Mouse (Mus musculus) left cerebral cortex, postnatal 10 days (tissue): ENCODE data around the gene Med15. TPM values are rescaled to one million over a fixed set of nuclear protein-coding genes. Genes with fewer than 3 reads are reported as not detected.

Experiments used
- DNase-seq, 2 experiments: peaks; one replicate each; pipeline ENCODE4 v3.0.0; 2021 to 2022; ENCODE audit warnings: low spot score in 2 of 2, mixed read lengths in 1 of 2; ENCODE audit errors: extremely low spot score in 1 of 2
- intact Hi-C: fragments of 180-260 bp; cut with DNase I; formaldehyde crosslinking; loops from one replicate; pipeline ENCODE4 v1.15.1; 2025
- total RNA-seq, 2 experiments: library from RNA; stranded (reverse); gene quantifications; 2 replicates each; pipeline ENCODE4 v1.2.3; 2021

Med15 gene
- total RNA-seq, 2 experiments from 2014 or later: 65.0 to 70.2 TPM

GRCm38 (mm10) chr16:17656212-17656871 lies 76.3 kb downstream of the Med15 start:
- intact Hi-C loops: no loop called here
- no peak for DNase-seq

- DNase-seq: no peak
- intact Hi-C loops: no loop called here
These were observed 78.4 kb downstream of the Med15 start for GRCm38 (mm10) chr16:17654188-17654795.

GRCm38 (mm10) chr16:17653601-17654000 lies 79.1 kb downstream of the Med15 start:
- DNase-seq: no peak
- intact Hi-C loops: no loop called here

- DNase-seq: no peak
- intact Hi-C loops: no loop called here
These were observed 80.1 kb downstream of the Med15 start for GRCm38 (mm10) chr16:17652607-17653006.

- DNase-seq: no peak
- intact Hi-C loops: no loop called here
These were observed 82.0 kb downstream of the Med15 start for GRCm38 (mm10) chr16:17650711-17651110.

GRCm38 (mm10) chr16:17649925-17650605 lies 82.6 kb downstream of the Med15 start:
- no peak for DNase-seq
- intact Hi-C loops: loop anchor here (10.0 kb wide), 1 partner anchor 165 kb away; no protein-coding TSS in a partner anchor

GRCm38 (mm10) chr16:17647566-17648340 lies 84.9 kb downstream of the Med15 start:
- intact Hi-C loops: loop anchor here (10.0 kb wide), 1 partner anchor 167 kb away; no protein-coding TSS in a partner anchor
- no peak for DNase-seq

- intact Hi-C loops: loop anchor here (10.0 kb wide), 1 partner anchor 168 kb away; no protein-coding TSS in a partner anchor
- DNase-seq: no peak
These were observed 85.5 kb downstream of the Med15 start for GRCm38 (mm10) chr16:17647156-17647555.

- DNase-seq: peak; percentile 61 to 89
- intact Hi-C loops: loop anchor here (10.0 kb wide), 1 partner anchor 168 kb away; no protein-coding TSS in a partner anchor
These were observed 86.2 kb downstream of the Med15 start, which contains the start of gene Ccdc74a for GRCm38 (mm10) chr16:17646310-17647114. Gene Ccdc74a (plus strand): TSS chr16:17646470.

- no peak for DNase-seq
- intact Hi-C loops: loop anchor here (10.0 kb wide), 1 partner anchor 171 kb away; no protein-coding TSS in a partner anchor
These were observed 89.2 kb downstream of the Med15 start for GRCm38 (mm10) chr16:17643437-17643990.

- intact Hi-C loops: loop anchor here (10.0 kb wide), 1 partner anchor 172 kb away; no protein-coding TSS in a partner anchor
- DNase-seq: no peak
These were observed 90.4 kb downstream of the Med15 start for GRCm38 (mm10) chr16:17642311-17642710.

- intact Hi-C loops: loop anchor here (10.0 kb wide), 1 partner anchor 174 kb away; no protein-coding TSS in a partner anchor
- no peak for DNase-seq
These were observed 91.4 kb downstream of the Med15 start for GRCm38 (mm10) chr16:17641301-17641700.

- no peak for DNase-seq
- intact Hi-C loops: loop anchor here (10.0 kb wide), 1 partner anchor 174 kb away; no protein-coding TSS in a partner anchor
These were observed 92.0 kb downstream of the Med15 start for GRCm38 (mm10) chr16:17640706-17641105.

- no peak for DNase-seq
- intact Hi-C loops: loop anchor here (10.0 kb wide), 1 partner anchor 175 kb away; no protein-coding TSS in a partner anchor
These were observed 92.7 kb downstream of the Med15 start for GRCm38 (mm10) chr16:17639951-17640350.

- intact Hi-C loops: no loop called here
- DNase-seq: no peak
These were observed 93.6 kb downstream of the Med15 start for GRCm38 (mm10) chr16:17639081-17639480.

- intact Hi-C loops: no loop called here
- no peak for DNase-seq
These were observed 94.6 kb downstream of the Med15 start for GRCm38 (mm10) chr16:17638036-17638628.

GRCm38 (mm10) chr16:17637610-17638009 lies 95.1 kb downstream of the Med15 start:
- intact Hi-C loops: no loop called here
- no peak for DNase-seq
